Mouse (Mus musculus): Measurements from ENCODE around the gene Gm15446.
"Not testable (repeated sequence)": the region's sequence is repeated elsewhere in the genome, so short reads cannot be mapped to it uniquely, and the experiment has no call there.

The Gm15446 gene

DNA sequence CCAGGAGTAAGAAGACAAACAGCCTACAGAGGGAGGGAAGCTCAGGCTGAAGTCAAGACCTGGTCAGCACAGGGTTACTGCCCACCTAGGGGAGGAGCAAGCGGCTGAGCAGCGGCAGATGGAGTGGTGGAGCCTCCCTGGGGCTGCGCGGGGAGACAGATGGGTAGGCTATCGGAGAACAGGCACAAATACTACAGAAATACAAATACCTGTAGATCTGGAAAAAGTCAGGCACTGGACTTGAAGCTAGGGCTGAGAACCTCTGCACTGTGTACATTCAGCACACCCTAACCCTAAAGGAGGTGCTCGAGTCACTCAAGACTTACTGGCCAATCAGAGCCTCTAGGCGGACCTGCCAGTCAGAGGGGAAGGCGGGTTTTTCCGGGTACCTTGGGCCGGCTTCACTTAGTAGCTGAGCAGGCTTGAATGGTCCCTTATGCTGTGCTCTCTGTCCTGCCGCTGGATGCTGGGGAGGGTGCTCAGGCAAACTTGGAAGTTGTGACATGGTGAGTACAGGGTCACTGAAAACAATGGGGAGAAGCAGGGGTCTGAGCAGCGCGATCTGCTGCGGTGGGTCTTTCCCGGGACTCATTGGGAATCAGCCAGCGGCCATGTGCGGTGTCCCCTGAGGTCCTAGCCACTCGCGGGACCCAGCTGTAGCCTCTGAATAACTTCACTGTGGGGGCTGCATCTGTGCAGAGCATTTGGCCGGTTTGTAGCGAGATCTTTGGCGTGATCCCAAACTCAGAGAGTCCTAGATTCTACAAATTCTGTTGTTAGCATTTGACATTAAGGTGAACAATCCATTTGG lies at the start of gene Gm15446:
Gene Gm15446 (plus strand): TSS at position 140 of the 811 bp plus-strand sequence.
- DNase-seq (ENCODE audit: low read depth, low spot score), result peak; percentile 94

DNA sequence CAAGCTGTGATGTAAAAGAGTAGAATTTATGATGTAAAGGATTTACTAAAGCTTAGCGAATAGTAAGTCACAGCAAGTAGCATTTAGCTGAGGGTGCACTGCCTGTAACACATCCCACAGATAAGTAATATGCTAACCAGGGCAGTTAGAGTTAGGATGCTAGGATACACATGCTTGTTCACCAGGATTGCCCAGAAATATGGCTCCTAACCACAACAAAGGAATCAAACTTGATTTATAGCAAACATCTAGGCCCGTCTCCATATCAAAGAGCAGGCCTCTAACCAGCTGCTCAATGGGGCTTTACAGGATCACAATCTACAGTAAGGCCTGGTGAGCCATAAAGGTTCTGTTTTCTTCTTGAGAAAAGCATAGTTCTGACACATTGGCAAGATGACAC lies 929 bp downstream of the Gm15446 start:
- DNase-seq (ENCODE audit: low read depth, low spot score), result peak; percentile 8

DNA sequence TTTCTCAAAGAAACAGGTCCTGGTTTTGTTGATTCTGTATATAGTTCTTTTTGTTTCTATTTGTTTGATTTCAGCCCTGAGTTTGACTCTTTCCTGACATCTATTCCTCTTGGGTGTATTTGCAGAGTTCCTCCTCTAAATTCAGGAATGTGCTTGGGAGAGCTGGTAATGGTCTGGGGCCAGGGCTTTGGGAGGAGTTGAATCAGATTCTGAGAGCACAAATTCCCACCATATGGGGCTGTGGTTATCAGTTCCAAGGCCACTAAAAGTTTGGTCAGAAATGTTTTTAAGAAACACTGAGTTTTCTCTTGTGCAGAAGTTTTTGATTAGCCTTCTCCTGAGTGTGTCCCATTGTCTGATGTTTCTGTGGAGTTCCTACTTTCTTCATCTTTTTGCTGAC lies 1.7 kb downstream of the Gm15446 start:
- DNase-seq (ENCODE audit: low read depth, low spot score), result no peak

DNA sequence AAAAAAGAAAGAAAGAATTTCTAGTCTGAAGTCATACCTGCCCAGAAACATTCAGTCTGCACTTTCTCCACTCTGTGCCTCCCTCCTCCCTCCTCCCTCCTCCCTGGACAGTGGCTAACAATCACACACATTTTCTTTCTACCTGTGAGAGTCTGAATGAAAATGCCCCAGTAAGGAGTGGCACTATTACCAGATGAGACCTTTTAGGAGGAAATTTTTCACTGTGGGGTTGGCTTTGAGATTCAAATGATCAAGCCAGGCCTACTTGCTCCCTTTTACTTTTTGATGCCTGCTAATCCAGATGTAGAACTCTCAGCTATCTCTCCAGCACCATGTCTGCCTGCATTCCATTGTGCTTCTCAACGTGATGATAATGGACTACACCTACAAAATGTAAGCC lies 27.1 kb downstream of the Gm15446 start:
- no peak for DNase-seq (ENCODE audit: low read depth, low spot score)

DNA sequence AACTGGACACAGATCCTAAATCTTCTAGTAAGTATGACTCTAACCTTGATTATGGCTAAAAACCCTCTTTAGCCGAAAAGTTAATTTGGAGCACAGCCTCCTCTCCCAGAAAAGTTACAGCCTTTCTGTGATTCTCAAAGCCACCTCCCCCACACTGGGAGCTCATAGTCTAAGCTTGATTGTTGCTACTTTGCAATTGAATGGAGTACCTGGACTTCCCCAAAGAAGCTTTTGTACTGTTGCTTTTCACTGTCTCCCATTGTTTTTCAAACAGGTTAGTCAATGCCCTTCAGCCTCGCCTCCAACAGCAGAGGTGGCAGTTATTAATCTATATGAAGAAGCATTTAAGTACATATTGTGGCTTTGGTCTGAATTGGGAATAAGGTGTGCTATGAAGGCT lies 57.5 kb downstream of the Gm15446 start:
- not testable (repeated sequence) for DNase-seq (ENCODE audit: low read depth, low spot score)
